Mouse (Mus musculus) inflammation-experienced regulatory T-cells, adult 6 months (primary cell): ENCODE data around the gene Zrsr1. TPM values are rescaled to one million over a fixed set of nuclear protein-coding genes. Genes with fewer than 3 reads are reported as not detected.

Experiments
- ATAC-seq: one replicate; pipeline ENCODE4 v1.8.0; 2017
- polyA plus RNA-seq, 3 experiments: library from polyadenylated mRNA; unstranded; fragments of 100-300 nt; shearing (Covaris generic); gene quantifications; one replicate each; pipeline ENCODE4 v1.2.1; 2017

The Zrsr1 gene
- polyA plus RNA-seq, 3 experiments from 2014 or later = 6.2 to 11.1 (median 8.8) TPM

- no peak for ATAC-seq
These were observed 1.8 kb downstream of the Zrsr1 start for GRCm38 (mm10) chr11:22973599-22973998.

- ATAC-seq = no peak
These were observed 6.4 kb downstream of the Zrsr1 start for GRCm38 (mm10) chr11:22978215-22978614.

- no peak for ATAC-seq
These were observed 6.9 kb downstream of the Zrsr1 start for GRCm38 (mm10) chr11:22978711-22979110.

- no peak for ATAC-seq
These were observed 7.4 kb downstream of the Zrsr1 start for GRCm38 (mm10) chr11:22979221-22979620.

- no peak for ATAC-seq
These were observed 9.2 kb downstream of the Zrsr1 start for GRCm38 (mm10) chr11:22981041-22981440.

- peak; percentile 29 for ATAC-seq
These were observed 9.7 kb downstream of the Zrsr1 start for GRCm38 (mm10) chr11:22981543-22981950.

GRCm38 (mm10) chr11:22981984-22982757 lies 10.4 kb downstream of the Zrsr1 start, which contains the start of the genes Gm28048 and Commd1:
Gm28048 (minus strand) TSS chr11:22982090.
Commd1 (minus strand) TSS chr11:22982382.
- peak; percentile 93 for ATAC-seq

- no peak for ATAC-seq
These were observed 11.0 kb downstream of the Zrsr1 start for GRCm38 (mm10) chr11:22982846-22983245.

- ATAC-seq = no peak
These were observed 13.7 kb downstream of the Zrsr1 start for GRCm38 (mm10) chr11:22985510-22985909.

- peak; percentile 36 for ATAC-seq
These were observed 15.6 kb downstream of the Zrsr1 start for GRCm38 (mm10) chr11:22987357-22987756.

- ATAC-seq = no peak
These were observed 18.0 kb downstream of the Zrsr1 start for GRCm38 (mm10) chr11:22989786-22990185.

- ATAC-seq = peak; percentile 90
These were observed 18.8 kb downstream of the Zrsr1 start, which contains the start of gene Cct4 for GRCm38 (mm10) chr11:22990393-22991126. Cct4 (plus strand) TSS chr11:22990519.

- no peak for ATAC-seq
These were observed 19.5 kb downstream of the Zrsr1 start for GRCm38 (mm10) chr11:22991218-22991835.

- no peak for ATAC-seq
These were observed 22.5 kb downstream of the Zrsr1 start for GRCm38 (mm10) chr11:22994271-22994670.

- no peak for ATAC-seq
These were observed 23.7 kb downstream of the Zrsr1 start for GRCm38 (mm10) chr11:22995461-22995860.

GRCm38 (mm10) chr11:22998308-22998707 lies 26.5 kb downstream of the Zrsr1 start:
- ATAC-seq = no peak

- no peak for ATAC-seq
These were observed 33.5 kb downstream of the Zrsr1 start for GRCm38 (mm10) chr11:23005276-23005675.

GRCm38 (mm10) chr11:23007166-23007480 lies 35.3 kb downstream of the Zrsr1 start:
- ATAC-seq = no peak

GRCm38 (mm10) chr11:23007481-23008180 lies 35.8 kb downstream of the Zrsr1 start, which contains the start of gene Fam161a:
Fam161a (plus strand) TSS chr11:23007531.
- peak; percentile 97 for ATAC-seq

GRCm38 (mm10) chr11:23008181-23008823 lies 36.5 kb downstream of the Zrsr1 start:
- ATAC-seq = peak; percentile 53

- ATAC-seq = no peak
These were observed 37.0 kb downstream of the Zrsr1 start for GRCm38 (mm10) chr11:23008824-23009200.

GRCm38 (mm10) chr11:23013096-23013495 lies 41.3 kb downstream of the Zrsr1 start:
- ATAC-seq = no peak
